Mouse (Mus musculus) cerebellum, postnatal 10 days (tissue): Measurements from ENCODE around the gene Cep57.
"Not testable (repeated sequence)": the region's sequence is repeated elsewhere in the genome, so short reads cannot be mapped to it uniquely, and the experiment has no call there.

Experiments
- DNase-seq, 2 experiments: peaks; one replicate each; pipeline ENCODE4 v3.0.0; 2021; ENCODE audit warnings: mixed read lengths in 2 of 2

Cep57 gene

DNA sequence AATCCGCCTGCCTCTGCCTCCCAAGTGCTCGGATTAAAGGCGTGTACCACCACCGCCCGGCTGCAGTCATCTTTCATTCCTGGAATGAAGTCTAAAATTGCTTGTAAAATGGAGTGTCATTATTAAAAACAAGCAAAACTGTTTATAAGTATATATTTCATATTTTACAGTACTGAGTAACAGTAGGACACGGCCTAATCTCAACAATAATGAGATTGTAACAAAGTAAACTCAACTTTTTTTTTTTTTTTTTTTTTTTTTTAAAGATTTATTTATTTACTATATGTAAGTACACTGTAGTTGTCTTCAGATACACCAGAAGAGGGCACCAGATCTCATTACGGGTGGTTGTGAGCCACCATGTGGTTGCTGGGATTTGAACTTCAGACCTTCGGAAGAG is 36.0 kb downstream of the Cep57 start:
- DNase-seq, result not testable (repeated sequence)

DNA sequence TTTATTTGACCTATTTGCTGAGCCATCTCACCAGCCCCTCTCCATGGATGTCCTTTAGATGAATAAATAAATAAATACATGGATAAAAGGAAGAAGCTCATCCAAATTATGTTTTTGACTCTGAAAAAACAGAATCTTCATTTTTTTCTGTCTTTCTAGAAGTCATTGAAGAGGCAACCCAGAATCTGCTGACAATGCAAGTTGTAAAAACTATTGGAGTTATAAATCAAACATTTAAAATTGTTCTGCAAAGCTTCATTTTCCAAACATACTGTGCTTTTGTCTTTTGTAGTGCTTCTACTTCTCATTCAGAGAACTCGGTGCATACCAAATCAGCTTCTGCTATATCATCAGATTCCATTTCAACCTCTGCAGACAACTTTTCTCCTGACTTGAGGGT is 44.9 kb downstream of the Cep57 start:
- no peak for DNase-seq

GRCm38 (mm10) chr9:13774732-13775131 is 52.2 kb downstream of the Cep57 start:
- no peak for DNase-seq

DNA sequence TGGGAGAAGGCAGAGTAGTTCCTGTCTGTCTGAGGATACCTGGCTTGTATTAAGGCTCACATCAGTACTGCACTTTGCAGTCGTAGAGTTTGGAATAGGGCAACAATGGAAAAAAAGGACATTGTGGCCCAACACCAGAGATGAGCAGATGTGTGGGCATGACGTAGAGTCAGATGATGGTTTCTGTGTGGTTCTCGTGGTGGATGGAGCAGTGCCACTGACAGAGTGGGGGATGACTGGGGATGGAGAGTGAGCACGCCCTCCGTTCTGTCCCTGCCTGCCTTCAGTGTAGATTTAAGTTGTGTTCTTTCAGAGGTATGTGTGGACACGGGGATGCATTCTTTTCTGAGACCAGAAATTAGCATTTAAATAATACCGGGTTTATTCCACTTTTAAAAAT is 60.3 kb downstream of the Cep57 start:
- no peak for DNase-seq

GRCm38 (mm10) chr9:13765624-13766023 is 61.3 kb downstream of the Cep57 start:
- no peak for DNase-seq

DNA sequence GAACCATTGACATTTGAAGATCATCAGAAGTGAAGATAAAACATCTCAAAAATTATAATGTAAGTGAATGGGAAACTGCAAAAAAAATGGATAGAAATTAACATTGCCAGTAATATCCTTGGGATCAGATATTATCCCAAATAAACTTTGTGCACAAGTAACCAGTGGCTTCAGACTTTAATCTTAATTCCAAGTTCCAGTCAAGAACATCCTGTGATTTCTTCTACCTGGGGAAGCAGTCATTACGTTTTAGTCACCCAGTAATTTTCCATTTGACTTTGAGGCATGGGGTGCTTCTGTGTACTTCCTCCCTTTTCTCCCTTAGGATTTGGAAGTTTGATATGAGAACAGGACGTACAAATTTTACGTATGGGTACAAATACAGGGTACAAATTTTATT is 66.5 kb downstream of the Cep57 start:
- no peak for DNase-seq
